Mouse (Mus musculus): ENCODE results near the gene Cfap54. TPM values are rescaled to one million over a fixed set of nuclear protein-coding genes. Genes with fewer than 3 reads are reported as not detected.

Cfap54 gene
- polyA plus RNA-seq, 1 experiment: 2.8 TPM

GRCm38 (mm10) chr10:93006405-93006804 lies 75.0 kb downstream of the Cfap54 start:
- no peak for DNase-seq (ENCODE audit: low read depth)
- TF ChIP-seq CTCF (IDR thresholded peaks at IDR 0.05; ENCODE audit: borderline replicate concordance, extremely low read depth, insufficient read depth, insufficient read length) (no peak), POLR2A (IDR thresholded peaks at IDR 0.05; ENCODE audit: borderline replicate concordance, extremely low read depth, insufficient read depth, insufficient read length, poor library complexity, severe bottlenecking) (no peak)

GRCm38 (mm10) chr10:92998536-92998935 lies 82.9 kb downstream of the Cfap54 start:
- TF ChIP-seq CTCF (IDR thresholded peaks at IDR 0.05; ENCODE audit: borderline replicate concordance, extremely low read depth, insufficient read depth, insufficient read length): no peak
- no peak for DNase-seq (ENCODE audit: low read depth)

GRCm38 (mm10) chr10:92995186-92995585 lies 86.2 kb downstream of the Cfap54 start:
- TF ChIP-seq POLR2A (IDR thresholded peaks at IDR 0.05; ENCODE audit: borderline replicate concordance, extremely low read depth, insufficient read depth, insufficient read length, poor library complexity, severe bottlenecking) (no peak), CTCF (IDR thresholded peaks at IDR 0.05; ENCODE audit: borderline replicate concordance, extremely low read depth, insufficient read depth, insufficient read length) (no peak)
- no peak for DNase-seq (ENCODE audit: low read depth)

GRCm38 (mm10) chr10:92994340-92994739 lies 87.1 kb downstream of the Cfap54 start:
- DNase-seq (ENCODE audit: low read depth): no peak
- no peak for TF ChIP-seq CTCF (IDR thresholded peaks at IDR 0.05; ENCODE audit: borderline replicate concordance, extremely low read depth, insufficient read depth, insufficient read length)
- no peak for TF ChIP-seq POLR2A (IDR thresholded peaks at IDR 0.05; ENCODE audit: borderline replicate concordance, extremely low read depth, insufficient read depth, insufficient read length, poor library complexity, severe bottlenecking)

GRCm38 (mm10) chr10:92992526-92992925 lies 88.9 kb downstream of the Cfap54 start:
- TF ChIP-seq CTCF (IDR thresholded peaks at IDR 0.05; ENCODE audit: borderline replicate concordance, extremely low read depth, insufficient read depth, insufficient read length) (no peak), POLR2A (IDR thresholded peaks at IDR 0.05; ENCODE audit: borderline replicate concordance, extremely low read depth, insufficient read depth, insufficient read length, poor library complexity, severe bottlenecking) (no peak)
- no peak for DNase-seq (ENCODE audit: low read depth)

- TF ChIP-seq CTCF (IDR thresholded peaks at IDR 0.05; ENCODE audit: borderline replicate concordance, extremely low read depth, insufficient read depth, insufficient read length) (no peak), POLR2A (IDR thresholded peaks at IDR 0.05; ENCODE audit: borderline replicate concordance, extremely low read depth, insufficient read depth, insufficient read length, poor library complexity, severe bottlenecking) (no peak)
- DNase-seq (ENCODE audit: low read depth): peak; percentile 61
Observed at GRCm38 (mm10) chr10:92990576-92990975, 90.8 kb downstream of the Cfap54 start.

GRCm38 (mm10) chr10:92965134-92965533 lies 116.3 kb downstream of the Cfap54 start:
- no peak for DNase-seq (ENCODE audit: low read depth)
- no peak for TF ChIP-seq CTCF (IDR thresholded peaks at IDR 0.05; ENCODE audit: borderline replicate concordance, extremely low read depth, insufficient read depth, insufficient read length)
- TF ChIP-seq POLR2A (IDR thresholded peaks at IDR 0.05; ENCODE audit: borderline replicate concordance, extremely low read depth, insufficient read depth, insufficient read length, poor library complexity, severe bottlenecking): no peak

- TF ChIP-seq POLR2A (IDR thresholded peaks at IDR 0.05; ENCODE audit: borderline replicate concordance, extremely low read depth, insufficient read depth, insufficient read length, poor library complexity, severe bottlenecking) (no peak), CTCF (IDR thresholded peaks at IDR 0.05; ENCODE audit: borderline replicate concordance, extremely low read depth, insufficient read depth, insufficient read length) (no peak)
- DNase-seq (ENCODE audit: low read depth): no peak
Observed at GRCm38 (mm10) chr10:92950044-92950443, 131.4 kb downstream of the Cfap54 start.

- no peak for DNase-seq (ENCODE audit: low read depth)
- TF ChIP-seq CTCF (IDR thresholded peaks at IDR 0.05; ENCODE audit: borderline replicate concordance, extremely low read depth, insufficient read depth, insufficient read length): no peak
- TF ChIP-seq POLR2A (IDR thresholded peaks at IDR 0.05; ENCODE audit: borderline replicate concordance, extremely low read depth, insufficient read depth, insufficient read length, poor library complexity, severe bottlenecking): no peak
Observed at GRCm38 (mm10) chr10:92942848-92943645, 138.4 kb downstream of the Cfap54 start.

GRCm38 (mm10) chr10:92941616-92942015 lies 139.8 kb downstream of the Cfap54 start:
- TF ChIP-seq CTCF (IDR thresholded peaks at IDR 0.05; ENCODE audit: borderline replicate concordance, extremely low read depth, insufficient read depth, insufficient read length): no peak
- no peak for TF ChIP-seq POLR2A (IDR thresholded peaks at IDR 0.05; ENCODE audit: borderline replicate concordance, extremely low read depth, insufficient read depth, insufficient read length, poor library complexity, severe bottlenecking)
- DNase-seq (ENCODE audit: low read depth): no peak

GRCm38 (mm10) chr10:92937741-92938285 lies 143.6 kb downstream of the Cfap54 start:
- no peak for DNase-seq (ENCODE audit: low read depth)
- TF ChIP-seq CTCF (IDR thresholded peaks at IDR 0.05; ENCODE audit: borderline replicate concordance, extremely low read depth, insufficient read depth, insufficient read length) (no peak), POLR2A (IDR thresholded peaks at IDR 0.05; ENCODE audit: borderline replicate concordance, extremely low read depth, insufficient read depth, insufficient read length, poor library complexity, severe bottlenecking) (no peak)

- no peak for DNase-seq (ENCODE audit: low read depth)
- TF ChIP-seq CTCF (IDR thresholded peaks at IDR 0.05; ENCODE audit: borderline replicate concordance, extremely low read depth, insufficient read depth, insufficient read length) (no peak), POLR2A (IDR thresholded peaks at IDR 0.05; ENCODE audit: borderline replicate concordance, extremely low read depth, insufficient read depth, insufficient read length, poor library complexity, severe bottlenecking) (no peak)
Observed at GRCm38 (mm10) chr10:92937091-92937490, 144.3 kb downstream of the Cfap54 start.

All from brain, embryonic 14.5 days (tissue).